Mouse (Mus musculus) C2C12 (cell line): Measurements from ENCODE around the gene Hist1h2an. TPM values are rescaled to one million over a fixed set of nuclear protein-coding genes. Genes with fewer than 3 reads are reported as not detected.
"Not testable (repeated sequence)": the region's sequence is repeated elsewhere in the genome, so short reads cannot be mapped to it uniquely, and the experiment has no call there.

Source experiments
- H3K27me3 ChIP-seq: one replicate; pipeline ENCODE4 v1.6.1; 2011; ENCODE audit not compliant: control insufficient read depth, insufficient read depth, insufficient read length
- H3K36me3 ChIP-seq: one replicate; pipeline ENCODE4 v1.6.1; 2011; ENCODE audit not compliant: control insufficient read depth, insufficient read depth
- H3K4me3 ChIP-seq: one replicate; pipeline ENCODE4 v1.5.1; 2011; ENCODE audit warnings: mild to moderate bottlenecking, control low read depth; ENCODE audit not compliant: poor library complexity, insufficient read depth, severe bottlenecking
- H3K79me2 ChIP-seq: one replicate; pipeline ENCODE4 v1.6.1; 2011; ENCODE audit not compliant: control insufficient read depth, insufficient read depth
- H3K79me3 ChIP-seq: one replicate; pipeline ENCODE4 v1.6.1; 2011; ENCODE audit warnings: low read depth, control low read depth
- H3ac ChIP-seq: one replicate; pipeline ENCODE3; 2011; ENCODE audit warnings: low read depth; ENCODE audit not compliant: control insufficient read depth, insufficient read length
- CEBPB ChIP-seq: IDR thresholded peaks from one replicate; pipeline ENCODE4 v1.6.1; 2011; ENCODE audit warnings: low read depth, mild to moderate bottlenecking, control low read depth, moderate library complexity
- CTCF ChIP-seq: IDR thresholded peaks from one replicate; pipeline ENCODE4 v1.5.1; 2011; ENCODE audit not compliant: control insufficient read depth, insufficient read depth, insufficient read length
- FOSL1 ChIP-seq: IDR thresholded peaks from one replicate; pipeline ENCODE4 v1.8.0; 2011; ENCODE audit warnings: mild to moderate bottlenecking, low read length; ENCODE audit not compliant: poor library complexity, insufficient read depth, severe bottlenecking
- MAX ChIP-seq: IDR thresholded peaks from one replicate; pipeline ENCODE4 v1.6.1; 2011; ENCODE audit warnings: mild to moderate bottlenecking, control low read depth
- MYOD1 ChIP-seq: IDR thresholded peaks from one replicate; pipeline ENCODE4 v1.6.1; 2011; ENCODE audit warnings: low read depth; ENCODE audit not compliant: control insufficient read depth, insufficient read length
- MYOG ChIP-seq: IDR thresholded peaks from one replicate; pipeline ENCODE4 v1.6.1; 2011; ENCODE audit not compliant: control insufficient read depth, insufficient read length; ENCODE audit errors: extremely low read depth
- USF1 ChIP-seq: IDR thresholded peaks from one replicate; pipeline ENCODE4 v1.6.1; 2011; ENCODE audit warnings: low read depth, mild to moderate bottlenecking, control low read depth, moderate library complexity
- polyA plus RNA-seq: library from polyadenylated mRNA; unstranded; fragments of >200 nt; fragmentation: generic; extraction: Trizol; gene quantifications from one replicate; pipeline ENCODE4 v1.2.1, GENCODE M21; 2012; ENCODE audit warnings: missing spikeins

Gene Hist1h2an
- polyA plus RNA-seq, 1 experiment, result 18.1 TPM

GRCm38 (mm10) chr13:21782361-21783254 lies 4.4 kb downstream of the Hist1h2an start:
- not testable (repeated sequence) for H3K36me3 ChIP-seq, H3K27me3 ChIP-seq, H3K79me3 ChIP-seq, H3K79me2 ChIP-seq
- Histone ChIP-seq H3K4me3 (peak overlapping the region; percentile 8), H3ac (peak overlapping the region; percentile 2)
- peak; percentile 13 for TF ChIP-seq CEBPB

- Histone ChIP-seq H3K36me3 (no peaks in the 10 kb centered on the region), H3K4me3 (no peak overlapping the region), H3ac (no peak overlapping the region), H3K27me3 (no peaks in the 10 kb centered on the region), H3K79me3 (no peaks in the 10 kb centered on the region), H3K79me2 (no peaks in the 10 kb centered on the region)
- TF ChIP-seq MAX (no peak), USF1 (no peak), CTCF (no peak), CEBPB (no peak), MYOG (no peak), FOSL1 (no peak), MYOD1 (no peak)
Measured at GRCm38 (mm10) chr13:21781639-21782038, 5.4 kb downstream of the Hist1h2an start.

GRCm38 (mm10) chr13:21781021-21781555 lies 5.9 kb downstream of the Hist1h2an start:
- no peaks in the 10 kb centered on the region for H3K79me3 ChIP-seq
- H3K4me3 ChIP-seq, result no peak overlapping the region
- no peaks in the 10 kb centered on the region for H3K79me2 ChIP-seq
- no peaks in the 10 kb centered on the region for H3K36me3 ChIP-seq
- H3K27me3 ChIP-seq, result no peaks in the 10 kb centered on the region
- TF ChIP-seq MYOD1 (no peak), MYOG (no peak), FOSL1 (no peak), CEBPB (no peak), USF1 (no peak)
- no peak overlapping the region for H3ac ChIP-seq

GRCm38 (mm10) chr13:21779767-21780731 lies 7.0 kb downstream of the Hist1h2an start, which contains the start of gene Hist1h1b:
Gene Hist1h1b (minus strand): TSS chr13:21780625.
- no peaks in the 10 kb centered on the region for H3K36me3 ChIP-seq
- peak within 1 kb of the TSS; percentile 94 for H3ac ChIP-seq
- H3K79me2 ChIP-seq, result no peaks in the 10 kb centered on the region
- TF ChIP-seq MYOD1 (no peak), MYOG (peak; percentile 94)
- H3K27me3 ChIP-seq, result no peaks in the 10 kb centered on the region
- H3K4me3 ChIP-seq, result peak within 1 kb of the TSS; percentile 43
- no peaks in the 10 kb centered on the region for H3K79me3 ChIP-seq

- H3K4me3 ChIP-seq, result peak overlapping the region; percentile 43
- no peaks in the 10 kb centered on the region for H3K36me3 ChIP-seq
- no peaks in the 10 kb centered on the region for H3K27me3 ChIP-seq
- no peaks in the 10 kb centered on the region for H3K79me3 ChIP-seq
- H3ac ChIP-seq, result peak overlapping the region; percentile 94
- TF ChIP-seq CTCF (no peak), USF1 (peak; percentile 20)
- no peaks in the 10 kb centered on the region for H3K79me2 ChIP-seq
Measured at GRCm38 (mm10) chr13:21778814-21779766, 7.9 kb downstream of the Hist1h2an start.
